Mouse (Mus musculus) hindbrain, embryonic 10.5 days (tissue): Measurements from ENCODE around the gene Adgrl4. TPM values are rescaled to one million over a fixed set of nuclear protein-coding genes. Genes with fewer than 3 reads are reported as not detected.

Experiments
- DNase-seq: peaks from one replicate; pipeline ENCODE4 v3.0.0-alpha.2; 2017; ENCODE audit warnings: low spot score
- H3K27ac ChIP-seq: fragments of 300-500 bp; sonication (generic); 2 replicates; pipeline ENCODE4 v1.5.1; 2016; ENCODE audit warnings: mild to moderate bottlenecking, moderate library complexity
- H3K27me3 ChIP-seq: fragments of 300-500 bp; sonication (generic); 2 replicates; pipeline ENCODE4 v1.6.1; 2016; ENCODE audit warnings: mild to moderate bottlenecking; ENCODE audit not compliant: poor library complexity, insufficient read depth, severe bottlenecking
- H3K36me3 ChIP-seq: fragments of 300-500 bp; sonication (generic); 2 replicates; pipeline ENCODE4 v1.6.1; 2016; ENCODE audit warnings: mild to moderate bottlenecking, moderate library complexity
- H3K4me1 ChIP-seq: fragments of 300-500 bp; sonication (generic); replicated peaks from 2 replicates; pipeline ENCODE4 v1.6.1; 2016; ENCODE audit warnings: mild to moderate bottlenecking
- H3K4me3 ChIP-seq: fragments of 300-500 bp; sonication (generic); 2 replicates; pipeline ENCODE4 v1.5.1; 2016; ENCODE audit warnings: mild to moderate bottlenecking, moderate library complexity
- H3K9me3 ChIP-seq: fragments of 300-500 bp; sonication (generic); 2 replicates; pipeline ENCODE4 v1.6.1; 2016; ENCODE audit warnings: mild to moderate bottlenecking, moderate library complexity
- WGBS: fragments of 180-500 bp; shearing (Covaris S2); methylation state at CpG from one replicate; pipeline ENCODE4 v1.1.7; 2016; 5-methylcytosine and 5-hydroxymethylcytosine counted together
- polyA plus RNA-seq: library from polyadenylated mRNA; unstranded; fragments of >200 nt; fragmentation: Nextera tagmentation; extraction: Ambion mirVana; gene quantifications from 2 replicates; pipeline ENCODE4 v1.2.1, GENCODE M21; 2016

The Adgrl4 gene
- polyA plus RNA-seq, 1 experiment from 2014 or later: 7.5 TPM

- WGBS: 86% methylated on average over 2 of the region's 2 CpGs
- Histone ChIP-seq H3K4me1 (peaks cover 9% of the 10 kb centered on the region), H3K36me3 (no peaks in the 10 kb centered on the region), H3K27me3 (0 out of 2 replicates have a peak, but pooled peaks cover 3% of the 10 kb centered on the region), H3K27ac (no peak overlapping the region), H3K9me3 (no peaks in the 10 kb centered on the region), H3K4me3 (no peak overlapping the region)
- DNase-seq: no peak
Measured at GRCm38 (mm10) chr3:151439976-151440375, 2.3 kb downstream of the Adgrl4 start.

GRCm38 (mm10) chr3:151442026-151442425 lies 4.3 kb downstream of the Adgrl4 start:
- DNase-seq: no peak
- Histone ChIP-seq H3K27ac (no peak overlapping the region), H3K4me1 (peaks cover 9% of the 10 kb centered on the region), H3K27me3 (0 out of 2 replicates have a peak, but pooled peaks cover 3% of the 10 kb centered on the region), H3K9me3 (no peaks in the 10 kb centered on the region), H3K36me3 (no peaks in the 10 kb centered on the region), H3K4me3 (no peak overlapping the region)
- 91% methylated on average over 2 of the region's 2 CpGs for WGBS

GRCm38 (mm10) chr3:151443486-151443885 lies 5.8 kb downstream of the Adgrl4 start:
- Histone ChIP-seq H3K27ac (no peak overlapping the region), H3K9me3 (no peaks in the 10 kb centered on the region), H3K4me3 (no peak overlapping the region), H3K36me3 (no peaks in the 10 kb centered on the region), H3K4me1 (no peaks in the 10 kb centered on the region), H3K27me3 (0 out of 2 replicates have a peak, but pooled peaks cover 3% of the 10 kb centered on the region)
- 83% methylated on average over 5 of the region's 5 CpGs for whole genome bisulfite sequencing
- DNase-seq: no peak

GRCm38 (mm10) chr3:151444284-151444683 lies 6.6 kb downstream of the Adgrl4 start:
- H3K9me3 ChIP-seq: no peaks in the 10 kb centered on the region
- WGBS: 90% methylated on average over 4 of the region's 4 CpGs

GRCm38 (mm10) chr3:151445936-151446335 lies 8.2 kb downstream of the Adgrl4 start:
- WGBS: 55% methylated on average over 2 of the region's 2 CpGs
- Histone ChIP-seq H3K4me1 (no peaks in the 10 kb centered on the region), H3K4me3 (no peak overlapping the region), H3K36me3 (no peaks in the 10 kb centered on the region), H3K9me3 (no peaks in the 10 kb centered on the region), H3K27ac (no peak overlapping the region), H3K27me3 (no peaks in the 10 kb centered on the region)
- DNase-seq: no peak

More at GRCm38 (mm10) chr3:151444284-151444683, 6.6 kb downstream of the Adgrl4 start:
- Histone ChIP-seq H3K4me3 (no peak overlapping the region), H3K36me3 (no peaks in the 10 kb centered on the region), H3K27ac (no peak overlapping the region), H3K4me1 (no peaks in the 10 kb centered on the region), H3K27me3 (no peaks in the 10 kb centered on the region)
- DNase-seq: no peak

GRCm38 (mm10) chr3:151454985-151455701 lies 17.5 kb downstream of the Adgrl4 start:
- 62% methylated on average over 6 of the region's 6 CpGs for WGBS
- no peaks in the 10 kb centered on the region for H3K27me3 ChIP-seq
- H3K4me1 ChIP-seq: no peaks in the 10 kb centered on the region

GRCm38 (mm10) chr3:151459430-151460190 lies 21.9 kb downstream of the Adgrl4 start:
- no peak for DNase-seq
- Histone ChIP-seq H3K4me3 (no peak overlapping the region), H3K4me1 (no peaks in the 10 kb centered on the region), H3K9me3 (no peaks in the 10 kb centered on the region), H3K27me3 (no peaks in the 10 kb centered on the region), H3K36me3 (no peaks in the 10 kb centered on the region), H3K27ac (no peak overlapping the region)
- 86% methylated on average over 3 of the region's 3 CpGs for WGBS

More at GRCm38 (mm10) chr3:151454985-151455701, 17.5 kb downstream of the Adgrl4 start:
- Histone ChIP-seq H3K36me3 (no peaks in the 10 kb centered on the region), H3K9me3 (no peaks in the 10 kb centered on the region), H3K27ac (no peak overlapping the region), H3K4me3 (no peak overlapping the region)
- no peak for DNase-seq

GRCm38 (mm10) chr3:151465215-151465614 lies 27.5 kb downstream of the Adgrl4 start:
- no peaks in the 10 kb centered on the region for H3K9me3 ChIP-seq
- H3K4me3 ChIP-seq: no peak overlapping the region
- H3K27me3 ChIP-seq: no peaks in the 10 kb centered on the region
- H3K36me3 ChIP-seq: no peaks in the 10 kb centered on the region
- no peaks in the 10 kb centered on the region for H3K4me1 ChIP-seq
- H3K27ac ChIP-seq: no peak overlapping the region
- DNase-seq: no peak
- 73% methylated on average over 4 of the region's 4 CpGs for WGBS

GRCm38 (mm10) chr3:151488853-151489252 lies 51.2 kb downstream of the Adgrl4 start:
- WGBS: 91% methylated on average over 4 of the region's 4 CpGs
- H3K27me3 ChIP-seq: no peaks in the 10 kb centered on the region
- H3K27ac ChIP-seq: no peak overlapping the region
- DNase-seq: no peak
- no peaks in the 10 kb centered on the region for H3K36me3 ChIP-seq
- no peaks in the 10 kb centered on the region for H3K9me3 ChIP-seq
- no peaks in the 10 kb centered on the region for H3K4me1 ChIP-seq
- no peak overlapping the region for H3K4me3 ChIP-seq

- Histone ChIP-seq H3K36me3 (no peaks in the 10 kb centered on the region), H3K4me1 (no peaks in the 10 kb centered on the region), H3K27ac (no peak overlapping the region), H3K27me3 (no peaks in the 10 kb centered on the region), H3K4me3 (no peak overlapping the region), H3K9me3 (no peaks in the 10 kb centered on the region)
- no peak for DNase-seq
- WGBS: 97% methylated on average over 3 of the region's 3 CpGs
Measured at GRCm38 (mm10) chr3:151505606-151506005, 67.9 kb downstream of the Adgrl4 start.

GRCm38 (mm10) chr3:151511184-151511583 lies 73.5 kb downstream of the Adgrl4 start:
- no peak overlapping the region for H3K27ac ChIP-seq
- WGBS: 91% methylated on average over 5 of the region's 5 CpGs
- no peaks in the 10 kb centered on the region for H3K9me3 ChIP-seq
- no peaks in the 10 kb centered on the region for H3K27me3 ChIP-seq
- no peak for DNase-seq
- no peaks in the 10 kb centered on the region for H3K36me3 ChIP-seq
- no peak overlapping the region for H3K4me3 ChIP-seq
- no peaks in the 10 kb centered on the region for H3K4me1 ChIP-seq

GRCm38 (mm10) chr3:151547182-151547581 lies 109.5 kb downstream of the Adgrl4 start:
- DNase-seq: no peak
- H3K4me3 ChIP-seq: no peak overlapping the region
- no peak overlapping the region for H3K27ac ChIP-seq
- no peaks in the 10 kb centered on the region for H3K36me3 ChIP-seq
- no peaks in the 10 kb centered on the region for H3K9me3 ChIP-seq
- H3K27me3 ChIP-seq: no peaks in the 10 kb centered on the region
- H3K4me1 ChIP-seq: no peaks in the 10 kb centered on the region
- 85% methylated on average over 3 of the region's 3 CpGs for WGBS

- H3K27me3 ChIP-seq: no peaks in the 10 kb centered on the region
- H3K9me3 ChIP-seq: no peaks in the 10 kb centered on the region
- no peak for DNase-seq
- H3K36me3 ChIP-seq: no peaks in the 10 kb centered on the region
- no peak overlapping the region for H3K27ac ChIP-seq
- no peaks in the 10 kb centered on the region for H3K4me1 ChIP-seq
- WGBS: 63% methylated on average over 5 of the region's 5 CpGs
- H3K4me3 ChIP-seq: no peak overlapping the region
Measured at GRCm38 (mm10) chr3:151551002-151551401, 113.3 kb downstream of the Adgrl4 start.
